Mouse (Mus musculus): Measurements from ENCODE around the gene Tnk2. TPM values are rescaled to one million over a fixed set of nuclear protein-coding genes. Genes with fewer than 3 reads are reported as not detected.
A peak's percentile ranks its signal among the peaks of the same experiment; 100 is the strongest.

Gene Tnk2
- polyA plus RNA-seq, 1 experiment = 35.0 TPM

GRCm38 (mm10) chr16:32597909-32598381, 45.7 kb upstream of the Tnk2 start:
- Histone ChIP-seq H3ac (ENCODE audit: control insufficient read depth, insufficient read length) (no peak overlapping the region), H3K36me3 (ENCODE audit: control insufficient read depth, insufficient read depth) (no peaks in the 10 kb centered on the region), H3K4me3 (no peak overlapping the region), H3K4me2 (ENCODE audit: low read depth) (peak overlapping the region; percentile 27), H3K27me3 (ENCODE audit: control insufficient read depth, insufficient read depth, insufficient read length) (peaks cover 11% of the 10 kb centered on the region), H3K79me2 (ENCODE audit: control insufficient read depth, insufficient read depth) (no peaks in the 10 kb centered on the region)
- TF ChIP-seq POLR2AphosphoS2 (IDR thresholded peaks at IDR 0.05; ENCODE audit: insufficient read length, low read depth) = no peak
- TF ChIP-seq SRF (IDR thresholded peaks at IDR 0.05; ENCODE audit: control insufficient read depth, insufficient read length, low read depth) = no peak
- TF ChIP-seq CEBPB (IDR thresholded peaks at IDR 0.05; ENCODE audit: insufficient read depth, poor library complexity, severe bottlenecking) = no peak
- no peak for TF ChIP-seq MYOD1 (IDR thresholded peaks at IDR 0.05; ENCODE audit: control insufficient read depth in 1 of 3, insufficient read length in 2 of 3, low read depth in 2 of 3)
- TF ChIP-seq TCF12 (IDR thresholded peaks at IDR 0.05; ENCODE audit: insufficient read depth, poor library complexity, severe bottlenecking) = no peak
- TF ChIP-seq POLR2A (IDR thresholded peaks at IDR 0.05; ENCODE audit: insufficient read length, low read depth) = no peak
- TF ChIP-seq USF1 (IDR thresholded peaks at IDR 0.05; ENCODE audit: low read depth) = no peak
- no peak for TF ChIP-seq REST (IDR thresholded peaks at IDR 0.05; ENCODE audit: insufficient read depth, insufficient read length)

- Histone ChIP-seq H3K27me3 (ENCODE audit: control insufficient read depth, insufficient read depth, insufficient read length) (no peaks in the 10 kb centered on the region), H3ac (ENCODE audit: control insufficient read depth, insufficient read length) (no peak overlapping the region), H3K36me3 (ENCODE audit: control insufficient read depth, insufficient read depth) (no peaks in the 10 kb centered on the region), H3K79me2 (ENCODE audit: control insufficient read depth, insufficient read depth) (no peaks in the 10 kb centered on the region), H3K4me3 (no peak overlapping the region), H3K4me2 (ENCODE audit: low read depth) (no peak overlapping the region)
- TF ChIP-seq MYOG (IDR thresholded peaks at IDR 0.05; ENCODE audit: control insufficient read depth in 1 of 3, insufficient read depth in 1 of 3, insufficient read length in 2 of 3, low read depth in 2 of 3) (no peak), MAX (IDR thresholded peaks at IDR 0.05; ENCODE audit: low read depth) (no peak), CEBPB (IDR thresholded peaks at IDR 0.05; ENCODE audit: insufficient read depth, poor library complexity, severe bottlenecking) (no peak), REST (IDR thresholded peaks at IDR 0.05; ENCODE audit: insufficient read depth, insufficient read length) (no peak), SRF (IDR thresholded peaks at IDR 0.05; ENCODE audit: control insufficient read depth, insufficient read length, low read depth) (no peak)
Measured at GRCm38 (mm10) chr16:32599151-32599550, 44.5 kb upstream of the Tnk2 start.

- no peaks in the 10 kb centered on the region for H3K27me3 ChIP-seq (ENCODE audit: control insufficient read depth, insufficient read depth, insufficient read length)
- TF ChIP-seq POLR2AphosphoS2 (IDR thresholded peaks at IDR 0.05; ENCODE audit: insufficient read length, low read depth) = no peak
- no peak for TF ChIP-seq MYOD1 (IDR thresholded peaks at IDR 0.05; ENCODE audit: control insufficient read depth in 1 of 3, insufficient read length in 2 of 3, low read depth in 2 of 3)
- TF ChIP-seq REST (IDR thresholded peaks at IDR 0.05; ENCODE audit: insufficient read depth, insufficient read length) = no peak
- no peak for TF ChIP-seq POLR2A (IDR thresholded peaks at IDR 0.05; ENCODE audit: insufficient read length, low read depth)
- no peak for TF ChIP-seq USF1 (IDR thresholded peaks at IDR 0.05; ENCODE audit: low read depth)
- TF ChIP-seq MAX (IDR thresholded peaks at IDR 0.05; ENCODE audit: low read depth) = no peak
- TF ChIP-seq TCF12 (IDR thresholded peaks at IDR 0.05; ENCODE audit: insufficient read depth, poor library complexity, severe bottlenecking) = no peak
- no peak for TF ChIP-seq SRF (IDR thresholded peaks at IDR 0.05; ENCODE audit: control insufficient read depth, insufficient read length, low read depth)
- TF ChIP-seq E2F4 (IDR thresholded peaks at IDR 0.05; ENCODE audit: insufficient read depth) = no peak
- no peak for TF ChIP-seq CEBPB (IDR thresholded peaks at IDR 0.05; ENCODE audit: insufficient read depth, poor library complexity, severe bottlenecking)
- no peak for TF ChIP-seq MYOG (IDR thresholded peaks at IDR 0.05; ENCODE audit: control insufficient read depth in 1 of 3, insufficient read depth in 1 of 3, insufficient read length in 2 of 3, low read depth in 2 of 3)
- TF ChIP-seq TCF3 (IDR thresholded peaks at IDR 0.05; ENCODE audit: insufficient read length, low read depth) = no peak
- H3K4me3 ChIP-seq = no peak overlapping the region
- H3K79me2 ChIP-seq (ENCODE audit: control insufficient read depth, insufficient read depth) = no peaks in the 10 kb centered on the region
- no peak overlapping the region for H3ac ChIP-seq (ENCODE audit: control insufficient read depth, insufficient read length)
- no peaks in the 10 kb centered on the region for H3K36me3 ChIP-seq (ENCODE audit: control insufficient read depth, insufficient read depth)
- no peak overlapping the region for H3K4me2 ChIP-seq (ENCODE audit: low read depth)
Measured at GRCm38 (mm10) chr16:32602193-32602685, 41.4 kb upstream of the Tnk2 start.

GRCm38 (mm10) chr16:32607562-32608343, 35.9 kb upstream of the Tnk2 start:
- Histone ChIP-seq H3K4me2 (ENCODE audit: low read depth) (peak overlapping the region; percentile 89), H3K79me2 (ENCODE audit: control insufficient read depth, insufficient read depth) (peaks cover 37% of the 10 kb centered on the region), H3K27me3 (ENCODE audit: control insufficient read depth, insufficient read depth, insufficient read length) (no peaks in the 10 kb centered on the region), H3ac (ENCODE audit: control insufficient read depth, insufficient read length) (peak overlapping the region; percentile 38), H3K4me3 (peak overlapping the region; percentile 72), H3K36me3 (ENCODE audit: control insufficient read depth, insufficient read depth) (no peaks in the 10 kb centered on the region)
- TF ChIP-seq SRF (IDR thresholded peaks at IDR 0.05; ENCODE audit: control insufficient read depth, insufficient read length, low read depth) (no peak), CEBPB (IDR thresholded peaks at IDR 0.05; ENCODE audit: insufficient read depth, poor library complexity, severe bottlenecking) (no peak), USF1 (IDR thresholded peaks at IDR 0.05; ENCODE audit: low read depth) (no peak), POLR2AphosphoS2 (IDR thresholded peaks at IDR 0.05; ENCODE audit: insufficient read length, low read depth) (no peak), MYOD1 (IDR thresholded peaks at IDR 0.05; ENCODE audit: control insufficient read depth in 1 of 3, insufficient read length in 2 of 3, low read depth in 2 of 3) (no peak), MAX (IDR thresholded peaks at IDR 0.05; ENCODE audit: low read depth) (no peak), E2F4 (IDR thresholded peaks at IDR 0.05; ENCODE audit: insufficient read depth) (no peak), POLR2A (IDR thresholded peaks at IDR 0.05; ENCODE audit: insufficient read length, low read depth) (no peak), TCF3 (IDR thresholded peaks at IDR 0.05; ENCODE audit: insufficient read length, low read depth) (no peak), TCF12 (IDR thresholded peaks at IDR 0.05; ENCODE audit: insufficient read depth, poor library complexity, severe bottlenecking) (no peak)

All from myocyte (in vitro differentiated cells).